Mouse (Mus musculus): ENCODE measurements at regions not wholly inside any gene's neighbourhood (a gene's known extent, or its start where the extent isn't known, plus 50 kb on each side); places are given as distances from the start of the nearest gene placed in this dataset.
A peak's percentile ranks its signal among the peaks of the same experiment; 100 is the strongest.

- DNase-seq (ENCODE audit: low read depth) = peak; percentile 28
These were observed 52.0 kb upstream of the Dynlrb2 start for GRCm38 (mm10) chr8:116452806-116453205.

GRCm38 (mm10) chr8:116451397-116451796 is 53.4 kb upstream of the Dynlrb2 start:
- no peak for DNase-seq (ENCODE audit: low read depth)

GRCm38 (mm10) chr8:116447452-116447851 is 57.3 kb upstream of the Dynlrb2 start:
- DNase-seq (ENCODE audit: low read depth) = no peak

GRCm38 (mm10) chr8:116442827-116443226 is 61.9 kb upstream of the Dynlrb2 start:
- DNase-seq (ENCODE audit: low read depth) = no peak

GRCm38 (mm10) chr8:116438895-116439294 is 65.9 kb upstream of the Dynlrb2 start:
- peak; percentile 76 for DNase-seq (ENCODE audit: low read depth)

- no peak for DNase-seq (ENCODE audit: low read depth)
These were observed 69.3 kb upstream of the Dynlrb2 start for GRCm38 (mm10) chr8:116435268-116435980.

GRCm38 (mm10) chr8:116430051-116430450 is 74.7 kb upstream of the Dynlrb2 start:
- DNase-seq (ENCODE audit: low read depth) = no peak

GRCm38 (mm10) chr8:116429649-116430048 is 75.1 kb upstream of the Dynlrb2 start:
- DNase-seq (ENCODE audit: low read depth) = no peak

GRCm38 (mm10) chr8:116422826-116423225 is 81.9 kb upstream of the Dynlrb2 start:
- no peak for DNase-seq (ENCODE audit: low read depth)

GRCm38 (mm10) chr8:116412703-116413102 is 92.1 kb upstream of the Dynlrb2 start:
- DNase-seq (ENCODE audit: low read depth) = no peak

GRCm38 (mm10) chr8:116410041-116410440 is 94.7 kb upstream of the Dynlrb2 start:
- no peak for DNase-seq (ENCODE audit: low read depth)

- no peak for DNase-seq (ENCODE audit: low read depth)
These were observed 95.8 kb upstream of the Dynlrb2 start for GRCm38 (mm10) chr8:116409011-116409410.

GRCm38 (mm10) chr8:116404571-116404970 is 100.2 kb upstream of the Dynlrb2 start:
- DNase-seq (ENCODE audit: low read depth) = no peak

GRCm38 (mm10) chr8:116403366-116403765 is 101.4 kb upstream of the Dynlrb2 start:
- no peak for DNase-seq (ENCODE audit: low read depth)

- DNase-seq (ENCODE audit: low read depth) = no peak
These were observed 105.3 kb upstream of the Dynlrb2 start for GRCm38 (mm10) chr8:116399452-116399851.

GRCm38 (mm10) chr8:116398565-116399205 is 106.1 kb upstream of the Dynlrb2 start:
- DNase-seq (ENCODE audit: low read depth) = no peak

GRCm38 (mm10) chr8:116385193-116385955 is 119.4 kb upstream of the Dynlrb2 start:
- no peak for DNase-seq (ENCODE audit: low read depth)

- DNase-seq (ENCODE audit: low read depth) = no peak
These were observed 120.2 kb upstream of the Dynlrb2 start for GRCm38 (mm10) chr8:116384418-116385089.

GRCm38 (mm10) chr8:116383495-116384417 is 121.0 kb upstream of the Dynlrb2 start:
- no peak for DNase-seq (ENCODE audit: low read depth)

GRCm38 (mm10) chr8:116383036-116383435 is 121.7 kb upstream of the Dynlrb2 start:
- no peak for DNase-seq (ENCODE audit: low read depth)

GRCm38 (mm10) chr8:116380601-116381000 is 124.2 kb upstream of the Dynlrb2 start:
- DNase-seq (ENCODE audit: low read depth) = no peak

Data from induced T-regulatory cell, adult 2 months (primary cell).